ENCODE assay signal across 9 mouse cellular contexts in genomic region chr12:47313413-47313812, GRCm38 (mm10).
DNase-seq lines count a peak whose midpoint lies in the region; ATAC-seq and TF ChIP-seq lines count a peak whose summit lies in the region.
"Had no signal": no experiment of that assay in that cellular context is flagged by ENCODE, and none has a peak within 500 bp of the region (broad histone marks: within the 10 kb centered on the region; RNA-seq: fewer than 3 reads in every experiment).

No protein-coding gene starts in this region.

- no peak overlapping the region for H3K27ac ChIP-seq in hindbrain, postnatal 0 days
- H3K27ac ChIP-seq in midbrain, embryonic 14.5 days (replicated peaks; ENCODE audit: low read depth, low read length), result no peak overlapping the region

- no peak overlapping the region for H3K4me2 ChIP-seq in hindbrain, postnatal 0 days (ENCODE audit: low read depth, low read length)
- no peak overlapping the region for H3K4me2 ChIP-seq in midbrain, embryonic 14.5 days (ENCODE audit: low read length)

- no peaks in the 10 kb centered on the region for H3K9me3 ChIP-seq in hindbrain, postnatal 0 days (ENCODE audit: low read length)
- no peaks in the 10 kb centered on the region for H3K9me3 ChIP-seq in midbrain, embryonic 14.5 days (ENCODE audit: control insufficient read depth, low read length)

- H3K27me3 ChIP-seq in hindbrain, postnatal 0 days (ENCODE audit: insufficient read depth, low read length), result no peaks in the 10 kb centered on the region
- no peaks in the 10 kb centered on the region for H3K27me3 ChIP-seq in midbrain, embryonic 14.5 days (ENCODE audit: control insufficient read depth, insufficient read depth, low read length)

- peak; percentile 60 for TF ChIP-seq CTCF in hindbrain, postnatal 0 days (IDR thresholded peaks at IDR 0.05; ENCODE audit: low read depth)

- H3K9ac ChIP-seq in hindbrain, postnatal 0 days (replicated peaks; ENCODE audit: low read length), result no peak overlapping the region
- no peak overlapping the region for H3K9ac ChIP-seq in midbrain, embryonic 14.5 days (replicated peaks; ENCODE audit: low read length)

- ATAC-seq in hindbrain, postnatal 0 days, result peak; percentile 58; the same call in 1 of the 2 replicates
- peak; percentile 34; the same call in 1 of the 2 replicates for ATAC-seq in midbrain, embryonic 14.5 days (ENCODE audit: low FRiP score, low TSS enrichment)

- H3K4me3 ChIP-seq in hindbrain, postnatal 0 days (ENCODE audit: low read length), result no peak overlapping the region
- H3K4me3 ChIP-seq in midbrain, embryonic 14.5 days (replicated peaks; ENCODE audit: low read depth, low read length), result no peak overlapping the region
- H3K4me3 ChIP-seq: erythroblast, embryonic 14.5 days had no signal

- DNase-seq in gastrocnemius, adult 18-20 months (ENCODE audit: low spot score), result peak; percentile 9
- DNase-seq in gastrocnemius, postnatal 10 days, result no peak
- DNase-seq in 3T3-L1 (ENCODE audit: low read depth, low spot score), result peak; percentile 60
- peak; percentile 42 for DNase-seq in cerebellum, adult 9-10 months
- DNase-seq in hindbrain, postnatal 0 days (ENCODE audit: low spot score), result peak; percentile 71
- peak; percentile 77 for DNase-seq in midbrain, embryonic 14.5 days
- no peak for DNase-seq in adrenal gland, adult 8-10 months
- no peak for DNase-seq in adrenal gland, adult (ENCODE audit: inconsistent age in 2 of 2, low spot score in 1 of 2)

- WGBS in hindbrain, postnatal 0 days, result 22% methylated on average over 2 of the region's 2 CpGs
- 22% methylated on average over 2 of the region's 2 CpGs for WGBS in midbrain, embryonic 14.5 days

- no peaks in the 10 kb centered on the region for H3K4me1 ChIP-seq in hindbrain, postnatal 0 days (ENCODE audit: insufficient read depth, low read length)
- H3K4me1 ChIP-seq in midbrain, embryonic 14.5 days (ENCODE audit: control insufficient read depth, insufficient read depth, low read length), result no peaks in the 10 kb centered on the region

- H3K36me3 ChIP-seq in hindbrain, postnatal 0 days (ENCODE audit: insufficient read depth, low read length), result no peaks in the 10 kb centered on the region
- no peaks in the 10 kb centered on the region for H3K36me3 ChIP-seq in midbrain, embryonic 14.5 days (ENCODE audit: control insufficient read depth, insufficient read depth, low read length)

Comparison
In these comparisons a context has a peak if more than half of its experiments do, and no peak if none do; other contexts are left out.
1. DNase-seq: peak in gastrocnemius, adult 18-20 months (single experiment), 3T3-L1 (single experiment), cerebellum, adult 9-10 months (single experiment), hindbrain, postnatal 0 days (single experiment) and midbrain, embryonic 14.5 days (single experiment); none in gastrocnemius, postnatal 10 days (single experiment), adrenal gland, adult 8-10 months (single experiment) and adrenal gland, adult (0 of 2).